Mouse (Mus musculus) right cerebral cortex, adult 2 months (tissue): Measurements from ENCODE around the gene Aco1.

ENCODE experiments used
- DNase-seq, 2 experiments: peaks; one replicate each; pipeline ENCODE4 v3.0.0; 2021 to 2022; ENCODE audit warnings: low spot score in 2 of 2

The Aco1 gene

GRCm38 (mm10) chr4:40157500-40158223 lies 14.8 kb downstream of the Aco1 start:
- no peak for DNase-seq

GRCm38 (mm10) chr4:40158224-40158540 lies 15.3 kb downstream of the Aco1 start:
- DNase-seq: no peak

GRCm38 (mm10) chr4:40160591-40161434 lies 17.9 kb downstream of the Aco1 start:
- DNase-seq: no peak

- no peak for DNase-seq
Observed at GRCm38 (mm10) chr4:40163646-40164045, 20.8 kb downstream of the Aco1 start.

- no peak for DNase-seq
Observed at GRCm38 (mm10) chr4:40171477-40171876, 28.6 kb downstream of the Aco1 start.

GRCm38 (mm10) chr4:40172336-40172735 lies 29.5 kb downstream of the Aco1 start:
- no peak for DNase-seq

- no peak for DNase-seq
Observed at GRCm38 (mm10) chr4:40174321-40174720, 31.4 kb downstream of the Aco1 start.

GRCm38 (mm10) chr4:40178584-40178983 lies 35.7 kb downstream of the Aco1 start:
- no peak for DNase-seq

- no peak for DNase-seq
Observed at GRCm38 (mm10) chr4:40180046-40180445, 37.2 kb downstream of the Aco1 start.

GRCm38 (mm10) chr4:40181681-40182080 lies 38.8 kb downstream of the Aco1 start:
- DNase-seq: no peak

GRCm38 (mm10) chr4:40182651-40183320 lies 39.9 kb downstream of the Aco1 start:
- DNase-seq: peak; percentile 71 to 75

GRCm38 (mm10) chr4:40183781-40184180 lies 40.9 kb downstream of the Aco1 start:
- DNase-seq: no peak

GRCm38 (mm10) chr4:40184470-40184869 lies 41.6 kb downstream of the Aco1 start:
- DNase-seq: no peak

GRCm38 (mm10) chr4:40187956-40188355 lies 45.1 kb downstream of the Aco1 start:
- DNase-seq: no peak

- DNase-seq: no peak
Observed at GRCm38 (mm10) chr4:40192246-40192645, 49.4 kb downstream of the Aco1 start.

- DNase-seq: no peak
Observed at GRCm38 (mm10) chr4:40193461-40193860, 50.6 kb downstream of the Aco1 start.

- no peak for DNase-seq
Observed at GRCm38 (mm10) chr4:40195336-40195735, 52.5 kb downstream of the Aco1 start.

GRCm38 (mm10) chr4:40202205-40202604 lies 59.3 kb downstream of the Aco1 start:
- no peak for DNase-seq

GRCm38 (mm10) chr4:40204374-40204773 lies 61.5 kb downstream of the Aco1 start:
- DNase-seq: no peak

- DNase-seq: no peak
Observed at GRCm38 (mm10) chr4:40205231-40205903, 62.5 kb downstream of the Aco1 start.

GRCm38 (mm10) chr4:40207701-40208100 lies 64.8 kb downstream of the Aco1 start:
- no peak for DNase-seq

- no peak for DNase-seq
Observed at GRCm38 (mm10) chr4:40212177-40212576, 69.3 kb downstream of the Aco1 start.
